Mouse (Mus musculus) forebrain, postnatal 0 days (tissue): Measurements from ENCODE around the gene Nfat5. TPM values are rescaled to one million over a fixed set of nuclear protein-coding genes. Genes with fewer than 3 reads are reported as not detected.

Experiments used
- ATAC-seq: fragments of 200-750 bp; cut with Nextera tagmentation; 2 replicates; pipeline ENCODE4 v1.8.0; 2017; ENCODE audit warnings: mild to moderate bottlenecking, moderate library complexity
- DNase-seq: peaks from one replicate; pipeline ENCODE4 v3.0.0-alpha.2; 2015
- H3K27ac ChIP-seq: fragments of 300-500 bp; sonication (generic); 2 replicates; pipeline ENCODE4 v1.5.1; 2014; ENCODE audit warnings: low read depth, mild to moderate bottlenecking, antibody characterized with exemption, low read length, moderate library complexity, mixed read lengths
- H3K27me3 ChIP-seq: fragments of 300-500 bp; sonication (generic); 2 replicates; pipeline ENCODE4 v1.6.1; 2014; ENCODE audit warnings: mild to moderate bottlenecking, low read length, mixed read lengths; ENCODE audit not compliant: insufficient read depth
- H3K36me3 ChIP-seq: fragments of 300-500 bp; sonication (generic); 2 replicates; pipeline ENCODE4 v1.6.1; 2014; ENCODE audit warnings: mild to moderate bottlenecking, moderate library complexity; ENCODE audit not compliant: insufficient read depth
- H3K4me1 ChIP-seq: fragments of 300-500 bp; sonication (generic); 2 replicates; pipeline ENCODE4 v1.6.1; 2014; ENCODE audit warnings: antibody characterized with exemption; ENCODE audit not compliant: insufficient read depth
- H3K4me2 ChIP-seq: fragments of 300-500 bp; sonication (generic); 2 replicates; pipeline ENCODE4 v1.6.1; 2014; ENCODE audit warnings: low read depth, mild to moderate bottlenecking, moderate library complexity
- H3K4me3 ChIP-seq: fragments of 300-500 bp; sonication (generic); 2 replicates; pipeline ENCODE4 v1.5.1; 2014; ENCODE audit warnings: low read depth, low read length, mixed read lengths
- H3K9ac ChIP-seq: fragments of 300-500 bp; sonication (generic); 2 replicates; pipeline ENCODE4 v1.6.1; 2014; ENCODE audit warnings: mild to moderate bottlenecking
- H3K9me3 ChIP-seq: fragments of 300-500 bp; sonication (generic); 2 replicates; pipeline ENCODE4 v1.6.1; 2016; ENCODE audit warnings: low read length
- CTCF ChIP-seq: sonication (generic); IDR thresholded peaks from 2 replicates; pipeline ENCODE4 v1.5.1; 2016; ENCODE audit warnings: antibody characterized with exemption, control low read depth, low read depth
- WGBS: fragments of 180-500 bp; shearing (Covaris S2); extraction: QIAGEN DNeasy Blood & Tissue Kit; methylation state at CpG from one replicate; pipeline ENCODE4 v1.1.7; 2014; 5-methylcytosine and 5-hydroxymethylcytosine counted together
- polyA plus RNA-seq: library from polyadenylated mRNA; unstranded; fragments of >200 nt; fragmentation: Nextera tagmentation; extraction: Ambion mirVana; gene quantifications from 2 replicates; pipeline ENCODE4 v1.2.1, GENCODE M21; 2015
- total RNA-seq: library from RNA; depleted of rRNA; stranded (reverse); fragments of >200 nt; gene quantifications from 2 replicates; pipeline ENCODE4 v1.2.3, GENCODE M21; 2014

Gene Nfat5
- total and polyA plus RNA-seq, 2 experiments from 2014 or later = 4.2 to 22.1 TPM

GRCm38 (mm10) chr8:107385063-107385462 is 91.8 kb downstream of the Nfat5 start:
- no peaks in the 10 kb centered on the region for H3K4me1 ChIP-seq
- WGBS = 53% methylated on average over 2 of the region's 2 CpGs
- no peak overlapping the region for H3K4me2 ChIP-seq
- H3K27me3 ChIP-seq = no peaks in the 10 kb centered on the region
- no peak overlapping the region for H3K9ac ChIP-seq
- H3K4me3 ChIP-seq = no peak overlapping the region
- H3K27ac ChIP-seq = no peak overlapping the region
- DNase-seq (no peak), ATAC-seq (no peak)
- TF ChIP-seq CTCF = no peak
- peaks cover 4% of the 10 kb centered on the region; the same call in 1 of the 2 replicates for H3K36me3 ChIP-seq
- H3K9me3 ChIP-seq = no peaks in the 10 kb centered on the region

GRCm38 (mm10) chr8:107386171-107386570 is 92.9 kb downstream of the Nfat5 start:
- Histone ChIP-seq H3K36me3 (no peaks in the 10 kb centered on the region; the same call in 1 of the 2 replicates), H3K9ac (no peak overlapping the region), H3K4me2 (no peak overlapping the region), H3K4me1 (no peaks in the 10 kb centered on the region), H3K27me3 (no peaks in the 10 kb centered on the region), H3K4me3 (no peak overlapping the region), H3K9me3 (no peaks in the 10 kb centered on the region), H3K27ac (no peak overlapping the region)
- peak; percentile 11 for DNase-seq
- no peak for ATAC-seq
- 33% methylated on average over 5 of the region's 5 CpGs for WGBS
- TF ChIP-seq CTCF = no peak

- Histone ChIP-seq H3K4me3 (no peak overlapping the region), H3K27ac (no peak overlapping the region), H3K36me3 (no peaks in the 10 kb centered on the region; the same call in 1 of the 2 replicates), H3K9ac (no peak overlapping the region), H3K9me3 (no peaks in the 10 kb centered on the region), H3K4me2 (no peak overlapping the region), H3K4me1 (no peaks in the 10 kb centered on the region), H3K27me3 (no peaks in the 10 kb centered on the region)
- DNase-seq (peak; percentile 78), ATAC-seq (no peak)
- TF ChIP-seq CTCF = peak; percentile 72
- whole genome bisulfite sequencing = 24% methylated on average over 3 of the region's 3 CpGs
Observed at GRCm38 (mm10) chr8:107386642-107387041, 93.4 kb downstream of the Nfat5 start.

- ATAC-seq (no peak), DNase-seq (peak; percentile 28)
- Histone ChIP-seq H3K4me1 (no peaks in the 10 kb centered on the region), H3K4me3 (no peak overlapping the region), H3K9me3 (no peaks in the 10 kb centered on the region), H3K36me3 (no peaks in the 10 kb centered on the region; the same call in 1 of the 2 replicates), H3K27me3 (no peaks in the 10 kb centered on the region), H3K27ac (no peak overlapping the region), H3K9ac (no peak overlapping the region), H3K4me2 (no peak overlapping the region)
- WGBS = 58% methylated on average over 5 of the region's 5 CpGs
- TF ChIP-seq CTCF = peak; percentile 34; the same call in 1 of the 2 replicates
Observed at GRCm38 (mm10) chr8:107387861-107388260, 94.6 kb downstream of the Nfat5 start.

DNA sequence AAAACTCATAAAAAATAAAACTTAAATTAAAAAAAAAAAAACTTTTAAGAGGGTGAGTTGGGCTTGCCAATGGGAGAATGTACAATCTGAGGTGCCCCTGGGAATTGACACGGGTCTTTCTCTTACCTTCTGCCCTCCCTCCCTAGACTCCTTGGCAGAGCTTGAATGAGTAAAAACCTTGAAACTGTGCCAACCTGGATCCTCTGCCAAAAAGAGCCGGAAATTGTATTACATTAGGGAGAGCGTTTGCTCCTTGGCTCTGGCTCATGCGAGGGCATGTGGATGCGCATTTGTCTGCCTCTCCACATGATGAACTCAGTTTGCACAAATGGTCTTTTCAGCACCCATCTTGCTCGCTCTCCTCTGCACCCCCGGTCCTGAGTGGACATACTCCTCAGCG is 96.3 kb downstream of the Nfat5 start:
- DNase-seq (peak; percentile 84), ATAC-seq (peak; percentile 68)
- WGBS = 23% methylated on average over 8 of the region's 8 CpGs
- Histone ChIP-seq H3K9ac (no peak overlapping the region), H3K4me2 (no peak overlapping the region), H3K4me1 (no peaks in the 10 kb centered on the region), H3K4me3 (no peak overlapping the region), H3K27ac (peak overlapping the region; percentile 54; the same call in 1 of the 2 replicates), H3K27me3 (no peaks in the 10 kb centered on the region), H3K9me3 (no peaks in the 10 kb centered on the region), H3K36me3 (no peaks in the 10 kb centered on the region; the same call in 1 of the 2 replicates)
- TF ChIP-seq CTCF = no peak

- no peak for ATAC-seq
- Histone ChIP-seq H3K36me3 (no peaks in the 10 kb centered on the region; the same call in 1 of the 2 replicates), H3K9me3 (no peaks in the 10 kb centered on the region), H3K4me1 (no peaks in the 10 kb centered on the region), H3K4me3 (no peak overlapping the region), H3K27ac (no peak overlapping the region), H3K27me3 (no peaks in the 10 kb centered on the region), H3K4me2 (no peak overlapping the region), H3K9ac (no peak overlapping the region)
- no peak for DNase-seq
- WGBS = 95% methylated on average over 16 of the region's 16 CpGs
- TF ChIP-seq CTCF = no peak
Observed at GRCm38 (mm10) chr8:107390476-107391135, 97.3 kb downstream of the Nfat5 start.

DNA sequence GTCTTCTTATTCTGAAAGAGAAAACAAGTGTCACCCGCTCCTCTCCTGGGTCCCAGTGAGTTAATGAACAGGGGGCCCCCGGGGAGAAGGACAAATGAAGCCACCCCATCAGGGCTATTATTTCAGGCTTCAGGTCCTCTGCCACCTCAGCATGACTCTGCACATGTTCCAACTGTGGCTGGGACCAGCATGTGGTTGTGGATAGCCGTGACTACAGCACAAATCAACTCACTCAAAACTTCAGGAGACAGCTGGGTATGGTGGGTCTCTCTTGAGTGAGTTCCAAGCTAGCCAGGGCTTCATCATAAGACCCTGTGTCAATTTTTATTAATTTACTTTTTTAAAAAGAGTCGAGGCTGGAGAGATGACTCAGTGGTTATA is 97.9 kb downstream of the Nfat5 start:
- Histone ChIP-seq H3K9me3 (no peaks in the 10 kb centered on the region), H3K36me3 (no peaks in the 10 kb centered on the region; the same call in 1 of the 2 replicates), H3K27me3 (no peaks in the 10 kb centered on the region), H3K4me1 (no peaks in the 10 kb centered on the region), H3K9ac (no peak overlapping the region), H3K27ac (no peak overlapping the region), H3K4me3 (no peak overlapping the region), H3K4me2 (no peak overlapping the region)
- DNase-seq (no peak), ATAC-seq (no peak)
- 68% methylated on average over 4 of the region's 4 CpGs for WGBS
- TF ChIP-seq CTCF = no peak
